Mouse (Mus musculus) small intestine, adult 2 months (tissue): ENCODE results near the gene Gm49416. TPM values are rescaled to one million over a fixed set of nuclear protein-coding genes. Genes with fewer than 3 reads are reported as not detected.
"Not testable (repeated sequence)": the region's sequence is repeated elsewhere in the genome, so short reads cannot be mapped to it uniquely, and the experiment has no call there.

Source experiments
- H3K27ac ChIP-seq: fragments of 200-500 bp; 2 replicates; pipeline ENCODE4 v1.5.1; 2012; ENCODE audit warnings: low read depth, low read length, control low read depth, inconsistent platforms; ENCODE audit not compliant: insufficient read depth
- H3K27me3 ChIP-seq: fragments of 200-500 bp; 2 replicates; pipeline ENCODE4 v1.6.1; 2012; ENCODE audit warnings: mild to moderate bottlenecking, moderate library complexity, low read length, inconsistent platforms; ENCODE audit not compliant: control insufficient read depth, insufficient read depth
- H3K36me3 ChIP-seq: fragments of 200-500 bp; 2 replicates; pipeline ENCODE4 v1.6.1; 2012; ENCODE audit warnings: mild to moderate bottlenecking, low read length, control low read depth, inconsistent platforms; ENCODE audit not compliant: control insufficient read depth, insufficient read depth
- H3K4me1 ChIP-seq: fragments of 200-500 bp; 2 replicates; pipeline ENCODE4 v1.6.1; 2012; ENCODE audit warnings: low read length, inconsistent platforms, mixed read lengths; ENCODE audit not compliant: control insufficient read depth, insufficient read depth, insufficient read length
- H3K4me3 ChIP-seq: fragments of 200-500 bp; 2 replicates; pipeline ENCODE4 v1.5.1; 2012; ENCODE audit warnings: low read depth, mild to moderate bottlenecking, control low read depth, inconsistent platforms, low read length, moderate library complexity
- CTCF ChIP-seq: fragments of 200-500 bp; IDR thresholded peaks from 2 replicates; pipeline ENCODE4 v1.5.1; 2012; ENCODE audit warnings: low read depth, mild to moderate bottlenecking, control low read depth, inconsistent platforms, low read length, moderate library complexity, mixed read lengths; ENCODE audit not compliant: insufficient replicate concordance, insufficient read length; ENCODE audit errors: extremely low read depth
- POLR2A ChIP-seq: fragments of 200-500 bp; IDR thresholded peaks from 2 replicates; pipeline ENCODE4 v1.6.1; 2012; ENCODE audit warnings: low read depth, mild to moderate bottlenecking, control low read depth, inconsistent platforms, low read length, moderate library complexity
- WGBS: fragments of 180-500 bp; shearing (Covaris S2); methylation state at CpG from one replicate; pipeline ENCODE4 v1.1.7; 2018; 5-methylcytosine and 5-hydroxymethylcytosine counted together
- polyA plus RNA-seq: library from polyadenylated mRNA; depleted of rRNA; stranded (reverse); fragments of >200 nt; gene quantifications from 2 replicates; pipeline ENCODE4 v1.2.3, GENCODE M21; 2012

Gm49416 gene
- polyA plus RNA-seq, 1 experiment = not detected

DNA sequence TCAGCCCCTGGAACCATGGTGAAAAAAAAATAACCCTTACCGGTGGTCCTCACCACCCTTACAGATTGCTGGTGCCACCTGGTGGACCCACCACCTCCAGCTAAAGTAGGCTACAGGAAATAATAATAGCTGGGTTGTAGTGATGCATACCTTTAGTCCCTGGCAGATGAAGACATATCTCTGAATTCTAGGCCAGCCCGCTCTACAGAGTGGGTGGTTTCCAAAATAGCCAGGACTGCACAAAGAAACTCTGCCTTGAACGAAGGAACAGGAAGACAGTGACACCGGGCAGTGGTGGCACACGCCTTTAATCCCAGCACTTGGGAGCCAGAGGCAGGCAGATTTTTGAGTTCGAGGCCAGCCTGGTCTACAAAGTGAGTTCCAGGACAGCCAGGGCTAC lies 24.5 kb upstream of the Gm49416 start:
- Histone ChIP-seq H3K27ac (no peak overlapping the region), H3K27me3 (no peaks in the 10 kb centered on the region), H3K4me3 (no peak overlapping the region), H3K36me3 (no peaks in the 10 kb centered on the region), H3K4me1 (no peaks in the 10 kb centered on the region)
- 76% methylated on average over 6 of the region's 6 CpGs for WGBS
- TF ChIP-seq CTCF (no peak), POLR2A (no peak)

DNA sequence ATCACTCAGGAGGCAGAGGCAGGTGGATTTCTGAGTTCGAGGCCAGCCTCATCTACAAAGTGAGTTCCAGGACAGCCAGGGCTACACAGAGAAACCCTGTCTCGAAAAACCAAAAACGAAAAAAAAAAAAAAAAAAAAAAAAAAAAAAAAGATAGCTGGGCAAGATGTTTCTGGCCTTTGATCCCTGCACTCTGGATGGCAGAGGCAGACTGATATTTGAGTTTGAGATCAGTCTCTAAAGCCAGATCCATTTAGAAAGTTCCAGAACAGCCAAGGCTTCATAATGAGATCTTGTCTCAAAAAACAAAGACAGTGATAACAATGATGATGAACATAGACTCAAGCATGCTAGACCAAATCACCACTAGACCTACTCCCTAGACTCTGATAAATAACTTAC lies 18.3 kb upstream of the Gm49416 start:
- Histone ChIP-seq H3K36me3 (peaks cover 17% of the 10 kb centered on the region), H3K4me1 (peaks cover 11% of the 10 kb centered on the region; the same call in 1 of the 2 replicates)
- H3K4me3 ChIP-seq, H3K27ac ChIP-seq, H3K27me3 ChIP-seq: not testable (repeated sequence)
- 50% methylated on average over 3 of the region's 3 CpGs for WGBS

GRCm38 (mm10) chr19:8870838-8871237 lies 17.9 kb upstream of the Gm49416 start:
- Histone ChIP-seq H3K27ac (peak overlapping the region; percentile 52), H3K36me3 (peaks cover 21% of the 10 kb centered on the region), H3K4me1 (peaks cover 11% of the 10 kb centered on the region; the same call in 1 of the 2 replicates), H3K27me3 (no peaks in the 10 kb centered on the region), H3K4me3 (peak overlapping the region; percentile 87)
- TF ChIP-seq POLR2A = no peak
- TF ChIP-seq CTCF = no peak
- 11% methylated on average over 9 of the region's 9 CpGs for WGBS

GRCm38 (mm10) chr19:8871267-8872186 lies 17.2 kb upstream of the Gm49416 start, which contains the start of gene Ubxn1:
Gene Ubxn1, plus strand, starts transcription at chr19:8871496.
- Histone ChIP-seq H3K36me3 (peaks cover 26% of the 10 kb centered on the region), H3K4me3 (peak within 1 kb of the TSS; percentile 87), H3K27ac (peak within 1 kb of the TSS; percentile 68), H3K27me3 (no peaks in the 10 kb centered on the region), H3K4me1 (peaks cover 11% of the 10 kb centered on the region; the same call in 1 of the 2 replicates)
- WGBS = under 1% methylated on average over 57 of the region's 59 CpGs
- TF ChIP-seq POLR2A = peak; percentile 81
- no peak for TF ChIP-seq CTCF

DNA sequence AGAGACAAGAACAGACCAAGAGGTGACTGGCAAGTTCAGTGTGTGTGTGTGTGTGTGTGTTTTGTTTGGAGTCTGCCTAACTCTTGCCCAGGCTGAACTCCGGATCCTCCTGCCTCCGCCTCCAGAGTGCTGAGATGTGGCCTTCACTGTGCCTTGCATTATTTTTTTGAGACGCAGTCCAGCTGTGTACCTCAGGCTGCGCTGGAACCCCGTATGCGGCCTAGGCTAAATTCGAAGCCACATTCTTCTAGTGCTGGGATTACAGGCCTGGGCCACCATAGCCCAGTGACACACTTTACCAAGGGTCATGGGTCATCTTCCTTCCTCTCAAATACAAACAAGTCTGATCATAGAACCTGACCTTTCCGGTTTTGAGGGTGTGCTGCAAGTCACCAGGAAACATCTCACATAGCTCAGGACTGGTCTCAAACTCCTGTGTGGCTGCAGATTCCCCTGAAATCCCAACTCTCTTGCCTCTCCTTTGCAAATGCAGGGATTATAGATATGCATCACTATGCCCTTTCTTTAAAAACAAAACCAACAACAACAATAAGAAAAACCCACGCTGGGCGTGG lies 16.4 kb upstream of the Gm49416 start:
- Histone ChIP-seq H3K36me3 (peaks cover 26% of the 10 kb centered on the region), H3K27ac (peak overlapping the region; percentile 68; the same call in 1 of the 2 replicates), H3K27me3 (no peaks in the 10 kb centered on the region), H3K4me3 (peak overlapping the region; percentile 87), H3K4me1 (peaks cover 11% of the 10 kb centered on the region; the same call in 1 of the 2 replicates)
- 38% methylated on average over 10 of the region's 10 CpGs for WGBS
- TF ChIP-seq POLR2A (no peak), CTCF (no peak)

- H3K4me1 ChIP-seq = peaks cover 8% of the 10 kb centered on the region; the same call in 1 of the 2 replicates
- peaks cover 28% of the 10 kb centered on the region for H3K36me3 ChIP-seq
- WGBS = 90% methylated on average over 7 of the region's 7 CpGs
- no peak overlapping the region for H3K27ac ChIP-seq
- TF ChIP-seq POLR2A = no peak
- no peak for TF ChIP-seq CTCF
- H3K4me3 ChIP-seq = no peak overlapping the region
- no peaks in the 10 kb centered on the region for H3K27me3 ChIP-seq
Observed at GRCm38 (mm10) chr19:8875031-8875430, 13.7 kb upstream of the Gm49416 start.
